Mouse (Mus musculus) ZHBTc4 (cell line): ENCODE data around the gene Chd2.
"Not testable (repeated sequence)": the region's sequence is repeated elsewhere in the genome, so short reads cannot be mapped to it uniquely, and the experiment has no call there.

Experiments
- DNase-seq: peaks from one replicate; pipeline ENCODE4 v3.0.0-alpha.2; 2011; ENCODE audit warnings: low read depth, low spot score

The Chd2 gene

DNA sequence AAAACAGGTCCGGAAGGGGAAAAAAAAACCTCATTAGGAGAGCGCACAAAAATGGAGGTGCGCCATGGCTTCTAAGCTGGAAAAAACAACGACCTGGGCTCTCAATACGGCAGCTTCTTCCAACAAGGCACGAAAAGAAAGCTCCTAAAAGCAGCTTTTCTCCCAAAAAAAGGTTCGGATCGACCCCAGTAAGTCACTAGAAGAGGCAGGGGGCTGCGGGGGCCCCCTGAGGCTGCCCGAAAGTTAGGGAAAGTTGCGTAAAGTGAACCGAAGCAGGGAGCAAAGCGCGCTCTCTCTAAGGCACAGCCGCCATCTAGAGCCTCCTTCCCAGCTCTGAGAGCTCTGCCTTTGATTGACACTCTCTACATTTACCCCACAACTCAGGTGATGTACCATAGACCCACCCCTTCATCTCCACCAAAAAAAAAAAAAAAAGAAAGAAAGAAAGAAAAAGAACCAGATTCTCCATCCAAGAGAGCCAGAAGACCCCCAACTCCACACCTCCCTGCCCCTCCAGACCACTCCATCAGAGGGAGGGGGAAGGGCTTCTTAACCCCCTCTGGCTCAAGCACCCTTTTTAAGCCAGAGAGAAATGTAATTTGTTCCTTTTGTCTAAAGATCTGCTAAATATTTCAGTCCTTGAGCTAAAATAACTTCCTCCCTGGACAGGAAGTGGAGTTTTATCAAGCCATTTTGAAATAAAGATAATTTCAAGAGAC, at the start of gene Chd2:
Chd2 (minus strand) TSS at position 419 of the 719 bp plus-strand sequence.
- DNase-seq, result peak; percentile 91

GRCm38 (mm10) chr7:73590757-73591156, 49.1 kb upstream of the Chd2 start:
- no peak for DNase-seq

GRCm38 (mm10) chr7:73589208-73589771, 47.7 kb upstream of the Chd2 start:
- DNase-seq, result no peak

- no peak for DNase-seq
These were observed 46.8 kb upstream of the Chd2 start for GRCm38 (mm10) chr7:73588351-73588906.

GRCm38 (mm10) chr7:73586717-73587116, 45.1 kb upstream of the Chd2 start:
- no peak for DNase-seq

- DNase-seq, result peak; percentile 76
These were observed 44.6 kb upstream of the Chd2 start for GRCm38 (mm10) chr7:73586206-73586605.

GRCm38 (mm10) chr7:73585114-73586032, 43.7 kb upstream of the Chd2 start:
- peak; percentile 50 for DNase-seq

GRCm38 (mm10) chr7:73584009-73584995, 42.7 kb upstream of the Chd2 start:
- DNase-seq, result no peak

DNA sequence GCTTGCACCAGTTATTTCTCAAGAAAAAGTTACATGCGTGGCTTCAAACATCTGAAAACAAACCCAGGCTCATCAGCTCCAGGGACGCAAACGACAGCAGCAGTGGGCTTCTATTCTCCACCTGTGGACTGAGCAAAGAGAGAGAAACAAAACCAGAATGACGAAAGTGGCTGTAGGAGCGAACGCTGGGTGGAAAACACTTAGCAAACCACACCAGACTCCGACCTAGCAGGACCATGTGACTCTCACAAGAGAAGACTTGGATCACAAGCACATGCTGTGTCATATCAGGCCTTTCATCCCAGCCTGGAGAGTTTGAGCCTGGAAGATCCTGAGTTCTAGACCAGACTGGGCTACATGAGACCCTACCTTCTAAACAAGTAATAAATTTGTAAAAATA, 41.8 kb upstream of the Chd2 start:
- no peak for DNase-seq

DNA sequence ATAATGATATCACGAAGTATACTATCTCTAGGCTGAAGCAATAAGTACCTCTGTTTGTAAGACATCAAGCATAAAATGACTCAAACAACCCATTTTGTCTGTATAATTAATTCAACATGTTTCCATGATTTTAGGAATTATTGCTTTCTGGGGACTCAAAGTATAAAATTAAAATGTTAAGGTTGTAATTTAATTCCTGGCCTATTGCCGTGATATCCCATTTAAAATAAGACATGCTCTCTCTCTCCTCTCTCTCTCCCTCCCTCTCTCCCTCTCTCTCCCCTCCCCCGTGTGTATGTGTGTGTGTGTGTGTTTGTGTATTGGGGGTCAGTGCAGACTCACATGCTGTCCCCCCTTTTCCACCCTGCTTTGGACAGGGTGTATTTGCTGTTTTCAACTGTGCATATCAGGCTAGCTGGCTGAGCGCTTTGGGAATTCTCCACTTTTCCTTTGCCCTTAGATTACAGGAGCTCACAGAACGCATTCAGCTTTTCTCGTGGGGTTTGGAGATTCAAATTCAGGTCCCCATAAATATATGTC, 40.3 kb upstream of the Chd2 start:
- no peak for DNase-seq

GRCm38 (mm10) chr7:73579072-73579731, 37.6 kb upstream of the Chd2 start:
- DNase-seq, result no peak

- no peak for DNase-seq
These were observed 36.3 kb upstream of the Chd2 start for GRCm38 (mm10) chr7:73577888-73578421.

DNA sequence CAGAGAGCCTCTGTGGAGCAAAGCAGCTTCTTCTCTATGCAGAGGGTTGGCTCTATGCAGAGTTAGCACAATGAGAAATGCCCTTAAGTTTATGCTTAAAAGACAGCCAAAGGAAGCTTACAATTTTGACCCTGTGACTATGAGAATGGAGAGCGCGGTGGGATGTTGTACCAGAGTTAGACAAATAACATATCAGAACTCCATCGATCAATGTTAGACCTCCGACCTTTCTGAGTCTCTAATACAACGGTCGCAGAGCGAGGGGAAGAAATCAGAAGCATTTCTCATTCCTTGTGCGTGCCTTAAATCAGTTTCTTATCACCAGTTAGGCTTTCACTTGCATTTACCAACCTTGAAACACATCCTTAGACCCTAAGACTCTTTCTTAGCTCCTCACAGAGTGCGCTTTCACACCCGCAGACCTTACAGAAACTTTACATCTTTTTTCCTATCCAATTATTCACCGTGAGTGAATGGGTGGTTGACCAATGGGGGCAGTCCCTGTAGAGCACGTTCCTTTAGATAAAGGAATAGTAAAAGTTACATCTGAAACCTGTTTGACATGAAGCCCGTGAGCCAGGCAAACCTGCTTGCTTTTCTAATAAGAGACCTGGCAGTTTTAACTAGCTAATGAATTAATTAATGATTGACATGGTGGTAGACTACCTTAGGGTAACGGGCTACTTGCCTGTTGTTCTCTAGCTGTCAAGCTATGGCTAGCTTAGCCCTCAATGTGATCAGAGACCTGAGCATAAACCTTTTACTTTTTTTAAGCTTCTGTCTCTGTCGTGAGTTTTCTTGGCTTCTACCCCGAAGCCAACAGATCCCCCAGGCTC, 34.7 kb upstream of the Chd2 start:
- DNase-seq, result no peak

DNA sequence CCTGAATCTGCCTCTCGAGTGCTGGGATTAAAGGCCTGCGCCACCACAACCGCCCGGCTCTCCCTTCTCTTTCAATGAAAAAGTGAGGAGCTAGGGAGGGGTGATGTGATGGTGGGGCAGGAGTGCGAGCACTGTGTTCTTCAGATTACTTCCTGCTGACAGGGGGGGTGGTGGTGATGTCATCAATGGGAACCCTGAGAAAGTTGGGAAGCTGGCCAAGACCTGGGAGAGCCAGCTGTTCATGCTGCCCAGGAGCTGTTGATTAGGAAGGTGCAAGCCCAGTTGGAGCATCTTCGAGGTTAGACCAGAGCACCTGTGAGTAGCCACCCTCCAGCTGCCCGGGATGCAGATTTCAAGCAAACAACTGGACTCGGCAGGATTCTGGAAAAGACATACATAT, 33.6 kb upstream of the Chd2 start:
- DNase-seq, result no peak

DNA sequence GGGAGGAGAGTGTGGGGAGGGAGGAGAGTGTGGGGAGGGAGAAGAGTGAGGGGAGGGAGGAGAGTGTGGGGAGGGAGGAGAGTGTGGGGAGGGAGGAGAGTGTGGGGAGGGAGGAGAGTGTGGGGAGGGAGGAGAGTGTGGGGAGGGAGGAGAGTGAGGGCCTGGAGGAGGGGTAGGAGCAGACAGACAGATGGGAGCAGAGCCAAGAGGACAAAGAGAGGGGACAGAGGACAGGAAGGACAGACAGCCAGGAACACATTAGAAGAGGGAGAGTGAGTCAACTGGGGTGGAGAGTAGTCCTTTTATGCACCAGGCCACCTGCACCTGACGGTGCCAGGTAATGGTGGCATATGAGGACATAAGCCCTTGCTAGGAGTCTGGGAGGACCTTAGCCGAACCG, 33.0 kb upstream of the Chd2 start:
- not testable (repeated sequence) for DNase-seq

DNA sequence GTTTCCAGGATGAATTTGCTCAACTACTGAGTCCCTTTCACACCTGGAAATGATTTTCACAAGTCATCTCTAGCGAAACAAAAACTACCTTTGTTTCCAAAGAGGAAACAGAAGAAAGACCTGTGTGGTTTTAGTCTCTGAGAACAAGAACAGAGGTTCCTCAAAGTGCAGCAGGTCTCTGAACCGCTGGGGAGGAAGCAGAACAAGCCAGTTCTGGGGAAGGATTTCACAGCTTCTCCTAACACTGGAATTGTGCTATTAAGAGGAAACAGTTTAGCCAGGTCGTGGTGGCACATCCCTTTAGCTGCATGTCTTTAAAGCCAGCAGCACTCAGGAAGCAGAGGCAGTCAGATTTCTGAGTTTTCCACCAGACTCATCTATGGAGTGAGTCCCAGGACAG, 30.9 kb upstream of the Chd2 start:
- no peak for DNase-seq

GRCm38 (mm10) chr7:73568801-73569403, 27.3 kb upstream of the Chd2 start:
- no peak for DNase-seq

- no peak for DNase-seq
These were observed 26.1 kb upstream of the Chd2 start for GRCm38 (mm10) chr7:73567754-73568161.
